Mouse (Mus musculus) small intestine, adult 2 months (tissue): ENCODE results near the gene Adamts15. TPM values are rescaled to one million over a fixed set of nuclear protein-coding genes. Genes with fewer than 3 reads are reported as not detected.
A peak's percentile ranks its signal among the peaks of the same experiment; 100 is the strongest.

Experiments used
- H3K27ac ChIP-seq: fragments of 200-500 bp; 2 replicates; pipeline ENCODE4 v1.5.1; 2012; ENCODE audit warnings: low read depth, low read length, control low read depth, inconsistent platforms; ENCODE audit not compliant: insufficient read depth
- H3K27me3 ChIP-seq: fragments of 200-500 bp; 2 replicates; pipeline ENCODE4 v1.6.1; 2012; ENCODE audit warnings: mild to moderate bottlenecking, moderate library complexity, low read length, inconsistent platforms; ENCODE audit not compliant: control insufficient read depth, insufficient read depth
- H3K36me3 ChIP-seq: fragments of 200-500 bp; 2 replicates; pipeline ENCODE4 v1.6.1; 2012; ENCODE audit warnings: mild to moderate bottlenecking, low read length, control low read depth, inconsistent platforms; ENCODE audit not compliant: control insufficient read depth, insufficient read depth
- H3K4me1 ChIP-seq: fragments of 200-500 bp; 2 replicates; pipeline ENCODE4 v1.6.1; 2012; ENCODE audit warnings: low read length, inconsistent platforms, mixed read lengths; ENCODE audit not compliant: control insufficient read depth, insufficient read depth, insufficient read length
- H3K4me3 ChIP-seq: fragments of 200-500 bp; 2 replicates; pipeline ENCODE4 v1.5.1; 2012; ENCODE audit warnings: low read depth, mild to moderate bottlenecking, control low read depth, inconsistent platforms, low read length, moderate library complexity
- CTCF ChIP-seq: fragments of 200-500 bp; IDR thresholded peaks from 2 replicates; pipeline ENCODE4 v1.5.1; 2012; ENCODE audit warnings: low read depth, mild to moderate bottlenecking, control low read depth, inconsistent platforms, low read length, moderate library complexity, mixed read lengths; ENCODE audit not compliant: insufficient replicate concordance, insufficient read length; ENCODE audit errors: extremely low read depth
- POLR2A ChIP-seq: fragments of 200-500 bp; IDR thresholded peaks from 2 replicates; pipeline ENCODE4 v1.6.1; 2012; ENCODE audit warnings: low read depth, mild to moderate bottlenecking, control low read depth, inconsistent platforms, low read length, moderate library complexity
- WGBS: fragments of 180-500 bp; shearing (Covaris S2); methylation state at CpG from one replicate; pipeline ENCODE4 v1.1.7; 2018; 5-methylcytosine and 5-hydroxymethylcytosine counted together
- polyA plus RNA-seq: library from polyadenylated mRNA; depleted of rRNA; stranded (reverse); fragments of >200 nt; gene quantifications from 2 replicates; pipeline ENCODE4 v1.2.3, GENCODE M21; 2012

The Adamts15 gene
- polyA plus RNA-seq, 1 experiment: 4.0 TPM

- H3K4me3 ChIP-seq: no peak overlapping the region
- WGBS: 78% methylated on average over 4 of the region's 4 CpGs
- peaks cover 8% of the 10 kb centered on the region for H3K4me1 ChIP-seq
- TF ChIP-seq CTCF: no peak
- H3K27ac ChIP-seq: no peak overlapping the region
- peaks cover 35% of the 10 kb centered on the region for H3K36me3 ChIP-seq
- no peaks in the 10 kb centered on the region for H3K27me3 ChIP-seq
Observed at GRCm38 (mm10) chr9:30906426-30906825, 15.8 kb downstream of the Adamts15 start.

- no peak for TF ChIP-seq CTCF
- no peak for TF ChIP-seq POLR2A
- H3K27ac ChIP-seq: no peak overlapping the region
- peaks cover 34% of the 10 kb centered on the region for H3K36me3 ChIP-seq
- H3K27me3 ChIP-seq: no peaks in the 10 kb centered on the region
- H3K4me3 ChIP-seq: no peak overlapping the region
- H3K4me1 ChIP-seq: peaks cover 8% of the 10 kb centered on the region
- WGBS: 43% methylated on average over 10 of the region's 10 CpGs
Observed at GRCm38 (mm10) chr9:30905861-30906260, 16.4 kb downstream of the Adamts15 start.

- Histone ChIP-seq H3K27me3 (no peaks in the 10 kb centered on the region), H3K4me1 (peaks cover 8% of the 10 kb centered on the region), H3K27ac (no peak overlapping the region), H3K4me3 (no peak overlapping the region), H3K36me3 (peaks cover 34% of the 10 kb centered on the region)
- 91% methylated on average over 5 of the region's 5 CpGs for WGBS
- TF ChIP-seq POLR2A (no peak), CTCF (no peak)
Observed at GRCm38 (mm10) chr9:30903266-30903665, 19.0 kb downstream of the Adamts15 start.

- no peak overlapping the region for H3K4me3 ChIP-seq
- H3K36me3 ChIP-seq: peaks cover 34% of the 10 kb centered on the region
- 96% methylated on average over 7 of the region's 7 CpGs for WGBS
- no peaks in the 10 kb centered on the region for H3K27me3 ChIP-seq
- no peak for TF ChIP-seq CTCF
- TF ChIP-seq POLR2A: no peak
- H3K27ac ChIP-seq: no peak overlapping the region
- peaks cover 6% of the 10 kb centered on the region; the same call in 1 of the 2 replicates for H3K4me1 ChIP-seq
Observed at GRCm38 (mm10) chr9:30902641-30903040, 19.6 kb downstream of the Adamts15 start.

- Histone ChIP-seq H3K4me1 (peaks cover 9% of the 10 kb centered on the region; the same call in 1 of the 2 replicates), H3K4me3 (no peak overlapping the region), H3K36me3 (peaks cover 34% of the 10 kb centered on the region), H3K27ac (no peak overlapping the region), H3K27me3 (no peaks in the 10 kb centered on the region)
- WGBS: 93% methylated on average over 19 of the region's 19 CpGs
- no peak for TF ChIP-seq POLR2A
- TF ChIP-seq CTCF: no peak
Observed at GRCm38 (mm10) chr9:30902152-30902551, 20.1 kb downstream of the Adamts15 start.

- no peak for TF ChIP-seq CTCF
- no peak for TF ChIP-seq POLR2A
- H3K27ac ChIP-seq: peak overlapping the region; percentile 77
- no peaks in the 10 kb centered on the region for H3K27me3 ChIP-seq
- peaks cover 15% of the 10 kb centered on the region for H3K36me3 ChIP-seq
- H3K4me1 ChIP-seq: peaks cover 10% of the 10 kb centered on the region
- H3K4me3 ChIP-seq: no peak overlapping the region
- 9% methylated on average over 2 of the region's 2 CpGs for WGBS
Observed at GRCm38 (mm10) chr9:30897169-30897568, 25.1 kb downstream of the Adamts15 start.

- H3K4me1 ChIP-seq: peaks cover 10% of the 10 kb centered on the region
- WGBS: 22% methylated on average over 5 of the region's 5 CpGs
- H3K4me3 ChIP-seq: no peak overlapping the region
- H3K27ac ChIP-seq: peak overlapping the region; percentile 77
- peaks cover 11% of the 10 kb centered on the region for H3K36me3 ChIP-seq
- no peaks in the 10 kb centered on the region for H3K27me3 ChIP-seq
- TF ChIP-seq POLR2A (no peak), CTCF (no peak)
Observed at GRCm38 (mm10) chr9:30896752-30897151, 25.5 kb downstream of the Adamts15 start.

- 0 out of 2 replicates have a peak, but pooled peaks cover 2% of the 10 kb centered on the region for H3K36me3 ChIP-seq
- H3K4me1 ChIP-seq: peaks cover 10% of the 10 kb centered on the region
- TF ChIP-seq POLR2A: no peak
- TF ChIP-seq CTCF: no peak
- 0 out of 2 replicates have a peak overlapping the region, but pooled peaks have one; percentile 67 for H3K27ac ChIP-seq
- no peaks in the 10 kb centered on the region for H3K27me3 ChIP-seq
- H3K4me3 ChIP-seq: no peak overlapping the region
- 19% methylated on average over 3 of the region's 3 CpGs for WGBS
Observed at GRCm38 (mm10) chr9:30895618-30896017, 26.6 kb downstream of the Adamts15 start.
